Mouse (Mus musculus) midbrain, embryonic 15.5 days (tissue): ENCODE measurements around the gene Dync1li2. TPM values are rescaled to one million over a fixed set of nuclear protein-coding genes. Genes with fewer than 3 reads are reported as not detected.
A peak's percentile ranks its signal among the peaks of the same experiment; 100 is the strongest.

Experiments used
- ATAC-seq: fragments of 200-750 bp; cut with Nextera tagmentation; replicated peaks from 2 replicates; pipeline ENCODE4 v1.8.0; 2017; ENCODE audit warnings: moderate TSS enrichment
- H3K27ac ChIP-seq: fragments of 300-500 bp; sonication (generic); 2 replicates; pipeline ENCODE4 v1.5.1; 2015; ENCODE audit warnings: mild to moderate bottlenecking, inconsistent platforms
- H3K27me3 ChIP-seq: fragments of 300-500 bp; sonication (generic); replicated peaks from 2 replicates; pipeline ENCODE4 v1.6.1; 2015; ENCODE audit warnings: inconsistent platforms
- H3K36me3 ChIP-seq: fragments of 300-500 bp; sonication (generic); replicated peaks from 2 replicates; pipeline ENCODE4 v1.6.1; 2015; ENCODE audit warnings: inconsistent platforms
- H3K4me1 ChIP-seq: fragments of 300-500 bp; sonication (generic); 2 replicates; pipeline ENCODE4 v1.6.1; 2015; ENCODE audit warnings: inconsistent platforms
- H3K4me2 ChIP-seq: fragments of 300-500 bp; sonication (generic); 2 replicates; pipeline ENCODE4 v1.6.1; 2015; ENCODE audit warnings: inconsistent platforms, mild to moderate bottlenecking, moderate library complexity
- H3K4me3 ChIP-seq: fragments of 300-500 bp; sonication (generic); 2 replicates; pipeline ENCODE4 v1.5.1; 2015; ENCODE audit warnings: mild to moderate bottlenecking, inconsistent platforms
- H3K9ac ChIP-seq: fragments of 300-500 bp; sonication (generic); 2 replicates; pipeline ENCODE4 v1.6.1; 2015; ENCODE audit warnings: mild to moderate bottlenecking, inconsistent platforms
- H3K9me3 ChIP-seq: fragments of 300-500 bp; sonication (generic); 2 replicates; pipeline ENCODE4 v1.6.1; 2016; ENCODE audit warnings: inconsistent platforms
- WGBS: fragments of 180-500 bp; shearing (Covaris S2); methylation state at CpG from one replicate; pipeline ENCODE4 v1.1.7; 2015; ENCODE audit warnings: mixed read lengths; 5-methylcytosine and 5-hydroxymethylcytosine counted together
- polyA plus RNA-seq: library from polyadenylated mRNA; unstranded; fragments of >200 nt; fragmentation: Nextera tagmentation; extraction: Ambion mirVana; gene quantifications from 2 replicates; pipeline ENCODE4 v1.2.1, GENCODE M21; 2015

The Dync1li2 gene
- polyA plus RNA-seq, 1 experiment from 2014 or later = 123 TPM

DNA sequence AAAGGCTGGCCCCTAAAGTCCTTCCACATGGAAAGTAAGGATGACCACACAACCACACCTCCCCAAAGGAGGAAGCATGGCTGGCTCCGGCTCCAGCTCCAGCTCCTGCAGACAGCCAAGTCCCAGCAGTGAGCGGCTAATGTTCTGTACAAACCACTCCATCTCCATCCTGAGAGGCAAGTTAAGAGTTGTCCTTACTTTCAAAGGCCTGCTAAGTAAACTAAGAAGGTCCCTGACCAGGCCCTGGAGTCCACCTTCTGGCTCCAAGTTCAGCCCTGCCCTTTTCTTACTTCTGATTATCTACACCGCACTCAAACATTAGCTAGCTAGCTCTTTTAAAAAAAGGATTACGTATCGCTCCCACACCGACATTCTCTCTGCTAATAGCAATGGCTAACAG is 49.1 kb downstream of the Dync1li2 start:
- Histone ChIP-seq H3K27me3 (no peaks in the 10 kb centered on the region), H3K36me3 (no peaks in the 10 kb centered on the region), H3K27ac (no peak overlapping the region), H3K4me2 (peak overlapping the region; percentile 76), H3K4me3 (peak overlapping the region; percentile 72), H3K4me1 (peaks cover 20% of the 10 kb centered on the region), H3K9me3 (no peaks in the 10 kb centered on the region), H3K9ac (no peak overlapping the region)
- 80% methylated on average over 6 of the region's 6 CpGs for WGBS
- ATAC-seq = no peak

DNA sequence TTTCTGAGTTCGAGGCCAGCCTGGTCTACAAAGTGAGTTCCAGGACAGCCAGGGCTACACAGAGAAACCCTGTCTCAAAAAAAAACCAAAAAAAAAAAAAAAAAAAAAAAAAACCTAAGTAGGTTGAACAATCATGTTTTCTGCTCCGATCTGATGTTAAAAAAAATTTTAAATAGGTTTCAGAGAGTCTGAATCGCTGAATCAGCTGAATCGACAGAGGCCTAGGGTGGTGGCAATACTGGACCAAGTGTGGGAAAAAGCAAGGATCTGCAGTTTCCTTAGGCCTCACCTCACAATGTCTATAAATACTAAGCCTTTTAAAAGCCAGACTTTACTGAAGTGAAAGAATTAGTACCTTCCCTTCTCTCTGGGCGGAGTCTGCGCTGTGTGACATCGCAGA is 49.7 kb downstream of the Dync1li2 start:
- Histone ChIP-seq H3K27ac (no peak overlapping the region), H3K9ac (no peak overlapping the region), H3K36me3 (no peaks in the 10 kb centered on the region), H3K4me1 (peaks cover 20% of the 10 kb centered on the region), H3K4me2 (no peak overlapping the region), H3K27me3 (no peaks in the 10 kb centered on the region), H3K4me3 (no peak overlapping the region), H3K9me3 (no peaks in the 10 kb centered on the region)
- no peak for ATAC-seq
- 96% methylated on average over 7 of the region's 7 CpGs for WGBS

DNA sequence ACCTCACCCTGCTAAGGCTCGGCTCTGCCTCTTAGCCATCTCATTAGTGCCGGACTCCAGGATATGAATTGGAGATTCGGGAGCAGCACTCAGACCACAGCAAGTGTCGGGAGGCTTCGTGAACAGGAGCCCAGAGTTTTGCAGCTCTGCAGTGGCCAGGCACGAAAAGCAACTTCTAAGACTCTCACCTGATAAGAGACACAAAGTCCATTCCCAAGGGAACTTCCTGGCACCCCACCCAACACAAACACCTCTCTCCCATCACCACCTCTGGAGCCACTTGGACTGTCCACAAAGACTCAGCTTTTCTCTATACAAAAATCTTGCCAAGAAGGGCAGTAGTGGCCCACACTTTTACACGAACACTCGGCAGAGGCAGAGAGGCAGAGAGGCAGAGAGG is 52.6 kb downstream of the Dync1li2 start:
- Histone ChIP-seq H3K9ac (no peak overlapping the region), H3K27ac (no peak overlapping the region), H3K9me3 (no peaks in the 10 kb centered on the region), H3K4me3 (no peak overlapping the region), H3K27me3 (no peaks in the 10 kb centered on the region), H3K4me1 (peaks cover 30% of the 10 kb centered on the region), H3K4me2 (no peak overlapping the region), H3K36me3 (no peaks in the 10 kb centered on the region)
- ATAC-seq = no peak
- WGBS = 83% methylated on average over 8 of the region's 8 CpGs

DNA sequence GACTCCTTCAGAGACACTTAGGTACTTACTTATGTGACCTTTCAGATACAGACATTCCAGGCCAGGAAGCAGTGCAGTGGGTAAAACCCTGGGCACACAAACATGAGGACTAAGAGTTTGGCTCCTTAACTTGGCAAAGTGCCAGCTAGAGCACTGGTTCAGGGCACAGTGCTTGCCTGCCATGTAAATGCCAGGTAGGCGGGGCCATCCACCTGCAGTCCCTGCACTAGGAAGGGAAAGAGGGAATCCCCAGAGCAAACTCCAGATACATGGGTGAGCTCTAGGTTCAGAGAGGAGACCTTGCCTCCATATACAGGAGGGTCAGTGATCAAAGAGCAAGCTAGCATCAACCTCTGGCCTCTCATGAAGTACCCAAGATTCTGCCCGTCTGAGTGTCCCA is 54.9 kb downstream of the Dync1li2 start:
- Histone ChIP-seq H3K36me3 (no peaks in the 10 kb centered on the region), H3K4me2 (no peak overlapping the region)
- ATAC-seq = peak; percentile 22

DNA sequence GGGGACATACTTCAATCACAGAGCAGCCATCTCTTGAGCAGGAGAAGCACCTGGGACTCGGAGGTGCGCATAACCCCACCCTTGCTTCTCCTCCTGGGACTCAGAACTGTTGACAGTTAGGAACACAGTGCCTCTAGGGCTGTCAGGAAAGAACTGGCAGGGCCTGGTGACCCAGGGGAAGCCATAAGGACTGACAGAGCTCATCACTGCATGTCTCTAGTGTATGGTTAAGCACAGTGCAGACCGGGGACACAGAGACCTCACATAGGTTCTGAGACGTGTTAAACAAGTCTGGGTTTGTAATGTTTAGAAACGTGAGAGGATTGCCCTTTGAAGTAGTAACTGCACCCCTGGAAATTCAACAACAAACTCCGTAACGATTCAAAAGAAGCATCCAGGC is 55.3 kb downstream of the Dync1li2 start:
- no peak for ATAC-seq
- Histone ChIP-seq H3K27me3 (no peaks in the 10 kb centered on the region), H3K9me3 (no peaks in the 10 kb centered on the region), H3K4me1 (peaks cover 19% of the 10 kb centered on the region), H3K36me3 (no peaks in the 10 kb centered on the region), H3K4me2 (no peak overlapping the region), H3K4me3 (no peak overlapping the region), H3K27ac (no peak overlapping the region), H3K9ac (no peak overlapping the region)
- WGBS = 74% methylated on average over 7 of the region's 7 CpGs

More for the DNA sequence above, 54.9 kb downstream of the Dync1li2 start:
- H3K27ac ChIP-seq = no peak overlapping the region
- WGBS = 87% methylated on average over 2 of the region's 2 CpGs
- no peak overlapping the region for H3K4me3 ChIP-seq
- no peak overlapping the region for H3K9ac ChIP-seq
- H3K27me3 ChIP-seq = no peaks in the 10 kb centered on the region
- no peaks in the 10 kb centered on the region for H3K9me3 ChIP-seq
- H3K4me1 ChIP-seq = peaks cover 15% of the 10 kb centered on the region

DNA sequence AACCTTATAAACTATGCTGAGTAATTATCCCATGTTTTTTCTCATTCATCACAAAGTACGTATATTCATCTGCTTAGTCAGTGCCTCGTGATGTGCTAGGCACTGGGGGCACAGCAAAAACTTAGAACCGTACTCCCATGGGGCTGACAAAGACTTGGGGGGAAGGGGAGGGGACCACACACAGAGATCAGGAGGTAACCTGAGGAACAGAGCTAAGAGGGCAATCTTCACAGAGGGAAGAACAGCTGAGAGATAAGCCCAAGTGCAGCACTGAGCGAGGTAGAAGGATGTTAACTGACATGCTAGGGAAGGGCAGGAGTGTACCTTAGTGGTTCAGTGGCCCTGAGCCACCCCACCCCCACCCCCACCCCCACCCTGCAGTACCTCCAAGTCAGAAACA is 56.2 kb downstream of the Dync1li2 start:
- ATAC-seq = no peak
- H3K4me2 ChIP-seq = no peak overlapping the region
- 14% methylated on average over 4 of the region's 4 CpGs for WGBS

DNA sequence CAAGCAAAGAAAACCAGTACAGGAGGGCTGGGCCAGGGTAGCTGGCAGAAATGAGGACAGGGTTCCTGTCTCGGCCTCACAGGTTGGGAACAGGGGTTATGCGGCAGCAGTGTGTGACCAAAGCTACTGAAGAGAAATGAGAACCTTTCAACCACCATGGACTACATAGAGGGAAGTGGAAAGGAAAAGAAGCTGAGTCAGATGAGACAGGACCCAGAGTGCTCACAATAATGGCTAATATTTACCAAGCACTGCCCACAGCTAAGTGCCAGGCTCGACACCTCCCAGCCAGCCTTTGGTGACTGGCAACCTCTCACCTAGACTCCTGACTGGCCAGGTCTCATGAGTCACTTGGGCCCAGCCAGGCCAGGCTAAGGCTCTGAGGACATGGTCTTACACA is 58.9 kb downstream of the Dync1li2 start:
- Histone ChIP-seq H3K27ac (no peak overlapping the region), H3K4me2 (no peak overlapping the region), H3K9ac (no peak overlapping the region), H3K27me3 (no peaks in the 10 kb centered on the region), H3K9me3 (no peaks in the 10 kb centered on the region), H3K36me3 (no peaks in the 10 kb centered on the region), H3K4me3 (no peak overlapping the region), H3K4me1 (peaks cover 23% of the 10 kb centered on the region)
- no peak for ATAC-seq
- 74% methylated on average over 3 of the region's 3 CpGs for WGBS

More for the DNA sequence above, 56.2 kb downstream of the Dync1li2 start:
- H3K9ac ChIP-seq = no peak overlapping the region
- no peaks in the 10 kb centered on the region for H3K36me3 ChIP-seq
- H3K27me3 ChIP-seq = no peaks in the 10 kb centered on the region
- H3K9me3 ChIP-seq = no peaks in the 10 kb centered on the region
- peaks cover 23% of the 10 kb centered on the region for H3K4me1 ChIP-seq
- H3K27ac ChIP-seq = no peak overlapping the region
- H3K4me3 ChIP-seq = no peak overlapping the region

DNA sequence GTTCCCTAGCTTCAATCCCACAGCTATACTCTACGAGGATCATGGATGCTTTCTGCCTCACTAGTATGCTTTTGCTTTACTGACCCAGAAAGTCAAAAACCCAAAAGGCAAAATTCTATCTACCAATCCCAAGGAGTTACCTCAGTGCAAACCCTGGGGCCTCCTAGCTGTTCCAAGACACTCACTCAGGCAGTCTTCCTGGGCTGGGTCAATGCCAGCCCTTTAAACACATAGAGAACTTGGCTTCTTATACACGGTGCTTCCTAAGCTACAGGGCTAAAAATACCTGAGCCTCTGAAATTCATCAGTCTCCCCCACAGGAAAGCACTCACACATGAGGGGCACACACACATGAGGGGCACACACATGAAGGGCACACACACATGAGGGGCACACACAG is 59.6 kb downstream of the Dync1li2 start:
- Histone ChIP-seq H3K9ac (no peak overlapping the region), H3K9me3 (no peaks in the 10 kb centered on the region), H3K36me3 (no peaks in the 10 kb centered on the region), H3K27ac (no peak overlapping the region), H3K4me2 (no peak overlapping the region), H3K4me3 (no peak overlapping the region), H3K27me3 (no peaks in the 10 kb centered on the region), H3K4me1 (peaks cover 23% of the 10 kb centered on the region)
- ATAC-seq = no peak
- 78% methylated on average over 2 of the region's 2 CpGs for WGBS

DNA sequence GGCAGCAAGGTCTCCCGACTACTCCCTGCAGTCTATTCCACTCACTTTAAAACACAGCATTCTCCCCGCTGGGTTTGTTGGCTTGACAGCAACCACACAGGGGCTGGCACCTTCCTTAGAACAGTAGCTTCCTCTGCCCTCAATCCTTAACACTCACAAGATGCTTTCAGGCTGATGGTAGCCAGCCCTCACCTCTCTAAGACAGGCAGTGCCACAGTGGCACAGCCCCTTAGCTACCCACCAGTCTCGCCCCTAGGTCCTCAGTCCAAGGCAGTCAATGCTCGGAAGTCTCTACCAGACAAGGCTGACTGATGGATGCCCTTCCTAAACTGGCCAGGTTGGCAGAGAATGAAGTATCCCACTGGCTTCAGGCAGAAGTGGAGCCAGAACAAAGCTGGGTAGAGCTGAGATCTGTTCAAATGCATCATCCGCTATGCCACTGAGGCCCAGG is 61.9 kb downstream of the Dync1li2 start:
- H3K9ac ChIP-seq = no peak overlapping the region
- H3K9me3 ChIP-seq = no peaks in the 10 kb centered on the region
- H3K4me1 ChIP-seq = peaks cover 15% of the 10 kb centered on the region; the same call in 1 of the 2 replicates
- no peak overlapping the region for H3K4me3 ChIP-seq
- no peaks in the 10 kb centered on the region for H3K36me3 ChIP-seq
- H3K4me2 ChIP-seq = no peak overlapping the region
- no peaks in the 10 kb centered on the region for H3K27me3 ChIP-seq
- 84% methylated on average over 5 of the region's 5 CpGs for WGBS
- H3K27ac ChIP-seq = no peak overlapping the region
- ATAC-seq = no peak

DNA sequence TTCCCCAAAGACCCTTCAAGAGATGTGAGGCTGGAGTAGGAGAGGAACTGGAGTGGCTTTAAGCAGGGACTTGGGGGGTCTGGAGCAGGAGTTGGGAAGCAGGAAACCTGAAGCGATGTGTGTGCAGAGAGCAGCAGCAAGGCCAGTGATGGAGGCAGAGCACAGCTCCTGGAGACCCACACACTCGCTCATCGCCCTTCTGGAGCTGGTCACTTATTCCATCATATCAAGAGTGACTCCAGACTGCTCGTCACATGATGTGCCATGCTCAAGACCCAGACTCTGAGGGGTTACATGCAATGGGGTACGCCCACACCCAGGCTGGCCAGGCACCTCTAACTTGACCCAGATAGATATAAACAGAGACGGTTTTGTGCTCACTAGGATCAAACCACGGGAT is 62.6 kb downstream of the Dync1li2 start:
- 92% methylated on average over 7 of the region's 7 CpGs for WGBS
- no peak for ATAC-seq
- no peak overlapping the region for H3K27ac ChIP-seq
- no peak overlapping the region for H3K9ac ChIP-seq
- no peak overlapping the region for H3K4me3 ChIP-seq
- H3K4me2 ChIP-seq = no peak overlapping the region
- H3K27me3 ChIP-seq = no peaks in the 10 kb centered on the region
- H3K4me1 ChIP-seq = peaks cover 20% of the 10 kb centered on the region
- H3K9me3 ChIP-seq = no peaks in the 10 kb centered on the region
- H3K36me3 ChIP-seq = no peaks in the 10 kb centered on the region

DNA sequence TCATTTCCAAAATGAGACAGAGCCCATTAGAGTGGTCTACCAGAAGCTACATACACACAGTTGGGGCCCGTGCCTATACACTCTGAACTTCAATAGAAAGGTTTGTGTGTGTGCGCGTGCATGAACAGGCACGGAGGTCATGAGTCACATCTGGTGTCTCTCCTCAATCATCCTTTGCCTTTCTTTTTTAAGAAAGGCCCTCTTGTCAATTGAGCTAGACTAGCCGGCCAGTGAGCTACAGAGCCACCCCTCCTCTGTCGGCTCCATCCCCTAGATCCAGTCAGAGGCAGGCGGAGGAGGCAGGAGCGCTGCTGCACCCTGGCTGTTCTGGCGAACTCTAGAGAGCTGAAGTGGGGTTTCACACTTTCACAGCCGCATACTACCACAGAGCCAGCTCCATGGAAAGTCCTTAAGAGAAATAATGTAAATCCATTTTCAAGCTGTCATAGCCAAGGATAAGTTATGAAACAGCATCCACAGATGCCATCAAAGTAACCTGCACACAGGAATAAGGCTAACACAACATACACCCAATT is 63.5 kb downstream of the Dync1li2 start:
- 61% methylated on average over 10 of the region's 10 CpGs for WGBS
- Histone ChIP-seq H3K4me1 (peaks cover 27% of the 10 kb centered on the region), H3K27me3 (no peaks in the 10 kb centered on the region), H3K9ac (no peak overlapping the region), H3K4me2 (no peak overlapping the region), H3K27ac (no peak overlapping the region), H3K4me3 (no peak overlapping the region), H3K36me3 (no peaks in the 10 kb centered on the region), H3K9me3 (no peaks in the 10 kb centered on the region)
- no peak for ATAC-seq

DNA sequence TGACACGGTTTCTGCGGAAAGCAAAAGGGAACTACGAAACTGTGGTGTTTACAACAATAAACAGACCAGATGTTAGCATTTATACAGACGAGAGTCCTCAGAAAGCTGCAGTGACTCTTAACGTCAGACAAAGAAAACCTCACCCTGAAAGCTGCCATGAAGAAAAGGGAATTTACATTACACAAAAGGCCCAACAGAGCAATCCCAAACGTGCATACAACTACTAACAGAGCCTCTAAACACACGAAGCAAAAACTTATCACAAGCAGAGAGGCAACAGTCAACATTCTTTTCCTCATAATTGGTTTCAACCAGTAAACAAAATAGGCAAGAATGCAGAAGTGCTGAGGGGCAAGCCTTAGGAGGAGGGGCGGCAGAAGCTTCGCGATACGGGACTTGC is 66.2 kb downstream of the Dync1li2 start:
- WGBS = 35% methylated on average over 11 of the region's 11 CpGs
- H3K27me3 ChIP-seq = no peaks in the 10 kb centered on the region
- no peak for ATAC-seq
- no peak overlapping the region for H3K27ac ChIP-seq
- H3K4me3 ChIP-seq = no peak overlapping the region
- no peaks in the 10 kb centered on the region for H3K36me3 ChIP-seq
- no peak overlapping the region for H3K9ac ChIP-seq
- no peak overlapping the region for H3K4me2 ChIP-seq
- H3K4me1 ChIP-seq = peaks cover 22% of the 10 kb centered on the region
- no peaks in the 10 kb centered on the region for H3K9me3 ChIP-seq

DNA sequence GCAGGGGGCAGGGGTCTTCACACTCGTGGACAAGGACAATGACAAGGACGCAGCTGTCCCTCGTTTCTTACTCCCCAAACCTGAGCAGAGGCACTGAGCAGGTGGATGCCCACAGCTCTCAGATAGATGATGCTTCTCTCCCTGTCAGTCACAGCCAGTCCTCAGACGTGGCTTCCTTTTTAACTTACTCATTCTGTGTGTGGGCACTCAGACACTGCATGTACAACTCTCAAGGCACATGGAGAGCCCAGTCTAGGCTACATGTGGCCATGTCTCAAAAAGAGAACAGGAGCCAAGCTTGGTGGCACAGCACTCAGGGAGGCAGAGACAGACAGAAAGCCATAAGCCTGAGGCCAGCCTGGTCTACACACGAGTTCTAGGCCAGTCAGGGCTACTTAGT is 66.9 kb downstream of the Dync1li2 start:
- H3K9ac ChIP-seq = no peak overlapping the region
- no peak for ATAC-seq
- no peaks in the 10 kb centered on the region for H3K27me3 ChIP-seq
- no peaks in the 10 kb centered on the region for H3K36me3 ChIP-seq
- H3K27ac ChIP-seq = peak overlapping the region; percentile 23; the same call in 1 of the 2 replicates
- peaks cover 22% of the 10 kb centered on the region for H3K4me1 ChIP-seq
- H3K4me2 ChIP-seq = no peak overlapping the region
- no peak overlapping the region for H3K4me3 ChIP-seq
- WGBS = 56% methylated on average over 5 of the region's 5 CpGs
- H3K9me3 ChIP-seq = no peaks in the 10 kb centered on the region
